Mouse (Mus musculus): Measurements from ENCODE around the gene Col11a2.

DNA sequence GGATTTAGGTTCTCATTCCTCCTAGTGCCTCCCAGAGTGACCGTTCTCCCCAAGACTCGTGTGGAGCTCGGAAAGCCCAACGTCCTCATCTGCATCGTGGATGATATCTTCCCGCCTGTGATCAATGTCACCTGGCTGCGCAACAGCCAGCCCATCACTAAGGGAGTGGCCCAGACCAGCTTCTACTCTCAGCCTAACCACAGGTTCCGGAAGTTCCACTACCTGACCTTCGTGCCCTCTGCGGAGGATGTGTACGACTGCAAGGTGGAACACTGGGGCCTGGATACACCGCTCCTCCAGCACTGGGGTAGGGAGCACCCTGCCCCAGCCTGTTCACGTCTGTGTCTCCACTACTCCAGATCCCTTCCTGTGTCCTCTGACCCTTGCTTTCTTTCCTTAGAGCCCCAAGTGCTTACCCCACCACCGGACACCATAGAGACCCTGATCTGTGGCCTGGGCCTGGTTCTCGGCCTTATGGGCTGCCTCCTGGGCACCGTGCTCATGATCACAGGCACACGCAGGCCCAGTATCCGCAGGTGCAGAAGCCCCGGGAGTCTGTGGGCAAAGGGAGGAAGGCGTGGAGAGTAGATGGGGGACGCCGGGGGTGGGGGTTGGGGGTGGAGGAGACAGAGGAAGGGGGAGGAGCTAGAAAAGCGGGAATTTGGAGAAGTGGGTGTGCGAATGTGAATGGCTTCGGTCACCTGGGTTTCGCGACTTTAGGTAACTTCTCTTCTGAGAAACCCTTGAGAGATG is 55.2 kb downstream of the Col11a2 start:
- TF ChIP-seq CTCF (IDR thresholded peaks at IDR 0.05; ENCODE audit: low read depth) (no peak), EP300 (IDR thresholded peaks at IDR 0.05; ENCODE audit: low read depth) (no peak)

Data from liver, embryonic 14.5 days (tissue).